Mouse (Mus musculus) spleen, adult 2 months (tissue): ENCODE results near the gene Adgrf5.

ENCODE experiments used
- CTCF ChIP-seq: fragments of 200-500 bp; IDR thresholded peaks from 2 replicates; pipeline ENCODE4 v1.5.1; 2011; ENCODE audit warnings: mild to moderate bottlenecking, inconsistent platforms; ENCODE audit not compliant: insufficient read depth, insufficient read length, insufficient replicate concordance; ENCODE audit errors: extremely low read depth
- POLR2A ChIP-seq: fragments of 200-500 bp; IDR thresholded peaks from 2 replicates; pipeline ENCODE4 v1.6.1; 2011; ENCODE audit warnings: low read depth, low read length, inconsistent platforms

DNA sequence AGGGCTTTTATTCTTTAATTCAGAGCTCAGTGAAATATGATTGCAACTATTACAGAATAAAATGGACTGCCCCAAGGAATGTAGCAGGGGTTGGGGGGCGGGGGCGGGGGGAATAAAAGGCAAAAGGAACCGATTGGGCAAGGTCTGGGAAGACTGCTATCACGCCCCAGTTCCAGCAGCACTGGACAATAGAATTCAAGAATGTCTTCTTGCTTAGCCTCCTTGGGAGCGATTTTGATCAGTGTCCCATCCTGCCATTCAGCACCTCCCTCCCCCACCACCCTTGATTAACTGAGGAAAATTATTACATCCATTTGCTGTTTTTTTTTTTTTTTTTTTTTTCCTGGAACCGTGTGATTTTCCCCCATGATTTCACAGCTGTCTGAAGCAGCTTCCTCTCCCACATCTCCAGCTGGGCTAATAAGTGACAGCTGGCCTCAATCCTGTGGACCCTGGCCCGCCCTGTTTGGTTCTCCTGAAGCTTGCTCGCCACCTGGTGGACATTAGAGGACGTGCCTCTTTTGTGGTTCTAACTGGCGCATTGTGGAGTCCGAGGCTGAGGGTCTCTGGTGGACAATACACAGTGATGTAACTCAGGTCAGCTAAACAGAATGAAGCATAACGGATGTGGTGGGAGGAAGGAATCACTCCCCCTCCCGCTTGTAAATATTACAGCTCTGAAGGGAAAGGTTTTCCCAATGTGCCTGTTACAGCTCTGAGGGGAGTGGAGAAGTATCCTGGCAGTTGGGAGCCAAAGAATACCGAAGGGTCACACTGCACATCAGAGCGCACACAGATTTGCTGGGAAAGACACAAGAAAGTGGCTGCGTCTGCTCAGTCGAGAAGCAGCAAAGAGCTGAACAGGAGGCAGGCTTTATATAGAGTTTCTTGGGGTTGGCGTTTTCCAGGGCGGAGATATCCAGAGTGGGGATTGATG, 100.3 kb downstream of the Adgrf5 start:
- TF ChIP-seq CTCF (peak; percentile 69; the same call in 1 of the 2 replicates), POLR2A (no peak)
